Mouse (Mus musculus) MEL (cell line): ENCODE results near the gene Ms4a3.

Experiments used
- BHLHE40 ChIP-seq: IDR thresholded peaks from 2 replicates; pipeline ENCODE4 v1.6.1; 2012; ENCODE audit warnings: low read depth, mild to moderate bottlenecking, inconsistent platforms, low read length, improper control_type of control experiment, borderline replicate concordance
- CHD2 ChIP-seq: IDR thresholded peaks from 2 replicates; pipeline ENCODE4 v1.6.1; 2011; ENCODE audit warnings: low read length, improper control_type of control experiment
- CTCF ChIP-seq, 3 experiments: IDR thresholded peaks in 2 of 3; conservative IDR thresholded peaks in 1 of 3; 2 replicates each; pipeline ENCODE4 v1.5.1; 2011 to 2012; ENCODE audit warnings: low read length in 3 of 3, low read depth in 2 of 3, mild to moderate bottlenecking in 2 of 3, improper control_type of control experiment in 1 of 3, inconsistent platforms in 1 of 3, mixed read lengths in 1 of 3, moderate library complexity in 1 of 3; ENCODE audit not compliant: control insufficient read depth in 1 of 3, insufficient read depth in 1 of 3, poor library complexity in 1 of 3, severe bottlenecking in 1 of 3
- MAX ChIP-seq: IDR thresholded peaks from 2 replicates; pipeline ENCODE4 v1.6.1; 2011; ENCODE audit warnings: low read length, improper control_type of control experiment
- MXI1 ChIP-seq: IDR thresholded peaks from 2 replicates; pipeline ENCODE4 v1.6.1; 2011; ENCODE audit warnings: mild to moderate bottlenecking, low read depth, low read length, improper control_type of control experiment
- MYC ChIP-seq: IDR thresholded peaks from 2 replicates; pipeline ENCODE4 v1.6.1; 2011; ENCODE audit warnings: low read depth, mild to moderate bottlenecking, low read length, improper control_type of control experiment, moderate library complexity
- POLR2A ChIP-seq, 2 experiments: IDR thresholded peaks; 2 replicates each; pipeline ENCODE4 v1.6.1; 2011 to 2012; ENCODE audit warnings: low read length in 2 of 2, mild to moderate bottlenecking in 2 of 2, control low read depth in 1 of 2, improper control_type of control experiment in 1 of 2, low read depth in 1 of 2, moderate library complexity in 1 of 2; ENCODE audit not compliant: control insufficient read depth in 1 of 2, insufficient read depth in 1 of 2, poor library complexity in 1 of 2
- RAD21 ChIP-seq: IDR thresholded peaks from 2 replicates; pipeline ENCODE4 v1.6.1; 2011; ENCODE audit warnings: mild to moderate bottlenecking, low read depth, low read length, improper control_type of control experiment
- SIN3A ChIP-seq: IDR thresholded peaks from 2 replicates; pipeline ENCODE4 v1.6.1; 2012; ENCODE audit warnings: low read length, improper control_type of control experiment, inconsistent platforms
- ZMIZ1 ChIP-seq: IDR thresholded peaks from 2 replicates; pipeline ENCODE4 v1.6.1; 2012; ENCODE audit warnings: low read depth, mild to moderate bottlenecking, inconsistent platforms, low read length, improper control_type of control experiment, moderate library complexity

GRCm38 (mm10) chr19:11612293-11612692 lies 28.4 kb downstream of the Ms4a3 start:
- TF ChIP-seq CHD2, result no peak
- TF ChIP-seq MAX, result no peak
- TF ChIP-seq CTCF (IDR thresholded peaks at IDR 0.05 in 2 of 3, conservative IDR thresholded peaks at IDR 0.05 in 1 of 3; ENCODE audit: control insufficient read depth in 1 of 3, insufficient read depth in 1 of 3, low read depth in 2 of 3, low read length in 3 of 3, poor library complexity in 1 of 3, severe bottlenecking in 1 of 3), result no peak
- no peak for TF ChIP-seq SIN3A
- TF ChIP-seq POLR2A (IDR thresholded peaks at IDR 0.05; ENCODE audit: control insufficient read depth in 1 of 2, insufficient read depth in 1 of 2, low read depth in 1 of 2, low read length in 2 of 2, poor library complexity in 1 of 2), result no peak
- TF ChIP-seq RAD21, result no peak
- no peak for TF ChIP-seq ZMIZ1
- TF ChIP-seq BHLHE40, result no peak
- no peak for TF ChIP-seq MYC
- TF ChIP-seq MXI1, result no peak
